Mouse (Mus musculus) cortical plate, adult 2 months (tissue): ENCODE results near the gene Rab31. TPM values are rescaled to one million over a fixed set of nuclear protein-coding genes. Genes with fewer than 3 reads are reported as not detected.

Source experiments
- H3K27ac ChIP-seq: fragments of 200-500 bp; 2 replicates; pipeline ENCODE4 v1.5.1; 2012; ENCODE audit warnings: low read length, control low read depth, inconsistent platforms; ENCODE audit not compliant: insufficient read depth
- H3K4me1 ChIP-seq: fragments of 200-500 bp; 2 replicates; pipeline ENCODE4 v1.6.1; 2011; ENCODE audit warnings: low read length; ENCODE audit not compliant: control insufficient read depth, insufficient read depth
- H3K4me3 ChIP-seq: fragments of 200-500 bp; 2 replicates; pipeline ENCODE4 v1.5.1; 2011; ENCODE audit warnings: mild to moderate bottlenecking, low read length, control low read depth; ENCODE audit not compliant: insufficient read depth
- CTCF ChIP-seq: fragments of 200-500 bp; IDR thresholded peaks from 2 replicates; pipeline ENCODE4 v1.5.1; 2011; ENCODE audit warnings: mild to moderate bottlenecking, control low read depth, low read length; ENCODE audit not compliant: insufficient read depth; ENCODE audit errors: extremely low read depth
- POLR2A ChIP-seq: fragments of 200-500 bp; IDR thresholded peaks from 2 replicates; pipeline ENCODE4 v1.6.1; 2011; ENCODE audit warnings: mild to moderate bottlenecking, low read length, control low read depth; ENCODE audit not compliant: insufficient read depth; ENCODE audit errors: extremely low read depth
- polyA plus RNA-seq: library from polyadenylated mRNA; depleted of rRNA; stranded (reverse); fragments of >200 nt; gene quantifications from 2 replicates; pipeline ENCODE4 v1.2.3, GENCODE M21; 2012

Rab31 gene
- polyA plus RNA-seq, 1 experiment: 84.6 TPM

- peak overlapping the region; percentile 70 for H3K4me3 ChIP-seq
- TF ChIP-seq CTCF: no peak
- no peak for TF ChIP-seq POLR2A
- H3K27ac ChIP-seq: no peak overlapping the region
- H3K4me1 ChIP-seq: peaks cover 3% of the 10 kb centered on the region; the same call in 1 of the 2 replicates
Measured at GRCm38 (mm10) chr17:65784610-65785140, 12.1 kb upstream of the Rab31 start.

GRCm38 (mm10) chr17:65783182-65784161 is 10.9 kb upstream of the Rab31 start:
- H3K4me3 ChIP-seq: peak overlapping the region; percentile 70
- TF ChIP-seq POLR2A: no peak
- peak overlapping the region; percentile 98 for H3K27ac ChIP-seq

GRCm38 (mm10) chr17:65782551-65783141 is 10.1 kb upstream of the Rab31 start, which contains the start of gene Ppp4r1:
Ppp4r1 (plus strand) TSS chr17:65782573.
- Histone ChIP-seq H3K4me1 (peaks cover 2% of the 10 kb centered on the region; the same call in 1 of the 2 replicates), H3K4me3 (peak within 1 kb of the TSS; percentile 70), H3K27ac (peak within 1 kb of the TSS; percentile 98)
- TF ChIP-seq POLR2A: no peak
- no peak for TF ChIP-seq CTCF

More at GRCm38 (mm10) chr17:65783182-65784161, 10.9 kb upstream of the Rab31 start:
- peaks cover 2% of the 10 kb centered on the region; the same call in 1 of the 2 replicates for H3K4me1 ChIP-seq

- H3K27ac ChIP-seq: no peak overlapping the region
- H3K4me1 ChIP-seq: peaks cover 2% of the 10 kb centered on the region; the same call in 1 of the 2 replicates
- no peak overlapping the region for H3K4me3 ChIP-seq
- TF ChIP-seq CTCF (no peak), POLR2A (no peak)
Measured at GRCm38 (mm10) chr17:65780970-65781369, 8.4 kb upstream of the Rab31 start.

GRCm38 (mm10) chr17:65777461-65777860 is 4.9 kb upstream of the Rab31 start:
- no peaks in the 10 kb centered on the region; the same call in 1 of the 2 replicates for H3K4me1 ChIP-seq
- no peak overlapping the region for H3K4me3 ChIP-seq
- no peak for TF ChIP-seq CTCF
- H3K27ac ChIP-seq: no peak overlapping the region

- TF ChIP-seq CTCF: no peak
- TF ChIP-seq POLR2A: no peak
- Histone ChIP-seq H3K4me1 (no peaks in the 10 kb centered on the region; the same call in 1 of the 2 replicates), H3K27ac (no peak overlapping the region), H3K4me3 (no peak overlapping the region)
Measured at GRCm38 (mm10) chr17:65776228-65776627, 3.7 kb upstream of the Rab31 start.

- H3K4me3 ChIP-seq: no peak overlapping the region
- H3K27ac ChIP-seq: no peak overlapping the region
- TF ChIP-seq CTCF (no peak), POLR2A (no peak)
- peaks cover 4% of the 10 kb centered on the region for H3K4me1 ChIP-seq
Measured at GRCm38 (mm10) chr17:65774439-65774838, 1.9 kb upstream of the Rab31 start.

GRCm38 (mm10) chr17:65773617-65774016 is 1.1 kb upstream of the Rab31 start:
- Histone ChIP-seq H3K4me3 (no peak overlapping the region), H3K27ac (no peak overlapping the region), H3K4me1 (peaks cover 6% of the 10 kb centered on the region)
- peak; percentile 35; the same call in 1 of the 2 replicates for TF ChIP-seq CTCF
- TF ChIP-seq POLR2A: no peak

- peaks cover 8% of the 10 kb centered on the region for H3K4me1 ChIP-seq
- H3K4me3 ChIP-seq: peak overlapping the region; percentile 44
- TF ChIP-seq POLR2A: no peak
- TF ChIP-seq CTCF: no peak
- H3K27ac ChIP-seq: peak overlapping the region; percentile 1; the same call in 1 of the 2 replicates
Measured at GRCm38 (mm10) chr17:65770982-65771915, 1.3 kb downstream of the Rab31 start.

- Histone ChIP-seq H3K4me3 (no peak overlapping the region), H3K27ac (no peak overlapping the region), H3K4me1 (peaks cover 8% of the 10 kb centered on the region)
- TF ChIP-seq POLR2A: no peak
- TF ChIP-seq CTCF: no peak
Measured at GRCm38 (mm10) chr17:65768486-65768885, 4.1 kb downstream of the Rab31 start.
